Mouse (Mus musculus) erythroid progenitor cell, adult 5-6 weeks (primary cell): ENCODE data around the gene Sash3. TPM values are rescaled to one million over a fixed set of nuclear protein-coding genes. Genes with fewer than 3 reads are reported as not detected.
"Not testable (repeated sequence)": the region's sequence is repeated elsewhere in the genome, so short reads cannot be mapped to it uniquely, and the experiment has no call there.

Experiments
- ATAC-seq: replicated peaks from 2 replicates; pipeline ENCODE4 v1.8.0; 2016; ENCODE audit warnings: moderate number of reproducible peaks, mild to moderate bottlenecking, moderate TSS enrichment, inconsistent platforms; ENCODE audit not compliant: poor library complexity, low FRiP score, severe bottlenecking
- total RNA-seq, 2 experiments: library from RNA; stranded (forward) in 1 of 2; stranded (reverse) in 1 of 2; fragments of 150-400 nt in 1 of 2; fragments of 186-747, 209-891 nt in 1 of 2; gene quantifications; 2 replicates each; pipeline versions ENCODE4 v1.2.3 to v1.2.4; 2015 to 2017; ENCODE audit warnings: low replicate concordance in 2 of 2

The Sash3 gene
- total RNA-seq, 2 experiments from 2014 or later = 24.5 to 33.5 TPM

- ATAC-seq = no peak
These were observed 51.6 kb downstream of the Sash3 start for GRCm38 (mm10) chrX:48197856-48198255.

DNA sequence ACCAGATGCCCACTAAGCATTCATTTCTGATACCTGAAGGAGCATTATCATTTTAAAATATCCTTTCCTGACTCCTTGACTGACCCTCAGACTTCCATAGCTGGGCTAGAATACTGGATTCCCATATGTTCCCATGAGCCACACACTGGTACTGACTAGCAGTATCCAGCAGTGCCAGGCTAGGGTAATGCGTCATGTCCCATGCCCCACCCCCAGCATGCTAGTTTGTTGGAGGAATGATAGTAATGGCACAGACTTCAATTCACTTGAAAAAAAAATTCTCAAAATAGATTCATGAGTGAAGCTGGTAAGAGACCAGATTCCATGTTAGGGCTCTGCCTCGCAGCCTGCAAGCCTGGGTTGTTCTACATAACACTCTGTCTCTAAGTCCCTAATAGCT lies 52.8 kb downstream of the Sash3 start:
- no peak for ATAC-seq

DNA sequence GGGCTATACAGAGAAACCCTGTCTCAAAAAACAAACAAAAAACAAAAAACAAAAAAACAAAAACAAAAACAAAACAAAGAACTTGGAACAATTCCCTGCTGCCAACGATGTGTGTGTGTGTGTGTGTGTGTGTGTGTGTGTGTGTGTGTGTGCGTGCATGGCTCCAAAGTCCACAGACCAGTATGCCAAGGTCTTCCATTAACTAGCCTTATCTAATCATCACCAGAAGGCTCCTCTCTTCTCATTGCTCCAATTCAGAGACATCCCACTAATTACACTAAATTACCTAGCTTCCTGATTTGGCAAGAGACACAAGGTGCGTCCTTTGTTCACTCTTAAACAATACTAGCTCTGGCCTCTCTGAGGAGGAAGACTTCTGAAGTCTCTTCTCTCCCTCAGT lies 54.5 kb downstream of the Sash3 start:
- ATAC-seq = no peak

DNA sequence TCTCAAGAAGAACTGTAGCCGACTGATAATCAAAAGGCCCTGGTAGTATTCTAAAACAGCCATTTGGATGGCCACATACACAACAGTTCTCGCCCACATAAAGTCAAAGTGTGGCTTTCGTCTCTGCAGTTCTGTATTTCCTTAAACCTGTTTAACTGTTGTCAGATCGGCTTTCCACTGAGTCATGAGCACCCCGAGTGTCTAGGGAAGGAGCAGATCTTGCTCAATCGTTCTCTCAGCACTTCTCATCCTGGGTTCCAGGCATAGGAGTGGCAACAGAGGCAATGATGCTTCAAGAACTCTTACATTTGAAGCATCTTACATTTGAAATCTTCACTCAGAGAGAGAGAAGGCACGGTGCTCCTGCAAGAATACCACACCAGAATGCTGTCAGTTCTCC lies 55.7 kb downstream of the Sash3 start:
- no peak for ATAC-seq

DNA sequence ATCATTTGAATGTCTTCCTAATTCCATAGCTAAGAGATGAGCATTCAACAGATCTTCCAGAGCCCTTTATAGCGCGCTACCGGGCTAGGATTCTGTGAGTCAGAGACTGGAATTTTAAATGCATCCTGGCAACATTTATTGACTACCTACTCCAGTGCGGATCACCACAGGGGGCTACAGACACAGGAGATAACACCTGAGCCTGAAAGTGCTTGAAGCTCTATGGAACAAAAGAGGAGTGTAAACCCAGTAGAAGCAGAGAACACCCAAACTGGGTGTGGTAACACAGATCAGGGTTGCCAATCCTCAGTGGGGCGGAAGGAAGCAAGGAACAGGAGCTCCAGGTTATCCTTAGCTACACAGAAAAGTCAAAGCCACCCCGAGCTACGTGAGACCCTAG lies 56.2 kb downstream of the Sash3 start:
- ATAC-seq = no peak

DNA sequence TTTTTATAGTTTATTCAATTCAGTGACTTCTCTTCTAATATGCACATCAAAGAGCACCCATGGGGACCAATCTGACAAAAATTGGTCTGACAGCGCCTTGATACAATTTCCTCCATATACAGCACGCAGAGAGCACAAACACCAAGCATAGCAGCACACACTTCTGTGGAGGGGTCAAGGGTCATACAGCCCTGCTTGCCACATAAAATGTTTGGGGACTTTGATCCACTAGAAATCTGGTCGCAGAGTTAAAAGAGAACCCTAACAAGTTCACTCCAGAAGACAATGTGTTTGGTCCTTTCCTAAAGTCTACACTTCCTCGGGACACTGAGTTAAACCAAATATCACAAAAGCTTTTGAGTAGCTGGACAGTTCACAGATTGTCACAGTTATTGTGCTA lies 56.8 kb downstream of the Sash3 start:
- no peak for ATAC-seq

- ATAC-seq = no peak
These were observed 57.5 kb downstream of the Sash3 start for GRCm38 (mm10) chrX:48203763-48204162.

DNA sequence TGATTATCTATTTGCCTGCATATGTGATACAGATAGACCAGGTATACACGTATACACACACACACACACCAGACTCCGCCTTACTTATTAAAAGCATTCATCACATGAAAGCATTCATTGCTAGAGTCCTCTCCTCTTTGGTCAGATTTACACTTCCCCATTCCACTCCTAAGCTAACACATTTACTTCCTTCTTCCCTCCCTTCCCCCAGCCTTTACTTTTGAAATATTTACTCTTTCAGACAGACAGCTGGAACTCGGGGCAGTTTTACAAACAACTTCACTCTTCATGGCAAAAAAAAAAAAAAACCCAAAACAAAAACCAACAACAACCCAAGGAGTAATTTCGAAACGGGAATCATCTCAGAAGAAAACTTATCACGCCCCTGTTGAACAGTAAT lies 58.2 kb downstream of the Sash3 start:
- ATAC-seq = no peak

- ATAC-seq = no peak
These were observed 61.7 kb downstream of the Sash3 start for GRCm38 (mm10) chrX:48207761-48208487.

- ATAC-seq = peak; percentile 100
These were observed 62.4 kb downstream of the Sash3 start, which contains the start of gene Zdhhc9 for GRCm38 (mm10) chrX:48208519-48209185. Zdhhc9 (minus strand) TSS chrX:48208878.

GRCm38 (mm10) chrX:48209746-48210145 lies 63.5 kb downstream of the Sash3 start:
- not testable (repeated sequence) for ATAC-seq

Other genes starting within 250 kb of the Sash3 start
- 14.3 and 20.2 TPM in 2 replicates for gene Ocrl, start 234.0 kb upstream of the Sash3 start, total RNA-seq (2015; ENCODE audit: low replicate concordance)
- gene Ocrl, start 234.0 kb upstream of the Sash3 start, total RNA-seq (2017; ENCODE audit: low replicate concordance) = 0.76 and 2.1 TPM in 2 replicates
- gene Apln, start 111.6 kb upstream of the Sash3 start, total RNA-seq (2015; ENCODE audit: low replicate concordance) = not detected in 2 replicates
- not detected in 2 replicates for gene Apln, start 111.6 kb upstream of the Sash3 start, total RNA-seq (2017; ENCODE audit: low replicate concordance)
- not detected in 2 replicates for gene Xpnpep2, start 37.7 kb upstream of the Sash3 start, total RNA-seq (2015; ENCODE audit: low replicate concordance)
- not detected in 2 replicates for gene Xpnpep2, start 37.7 kb upstream of the Sash3 start, total RNA-seq (2017; ENCODE audit: low replicate concordance)
- gene Zdhhc9, start 62.4 kb downstream of the Sash3 start, total RNA-seq (2015; ENCODE audit: low replicate concordance) = 5.9 and 15.9 TPM in 2 replicates
- 0.39 and 3.7 TPM in 2 replicates for gene Zdhhc9, start 62.4 kb downstream of the Sash3 start, total RNA-seq (2017; ENCODE audit: low replicate concordance)
- gene Utp14a, start 110.4 kb downstream of the Sash3 start, total RNA-seq (2015; ENCODE audit: low replicate concordance) = 5.4 and 8.4 TPM in 2 replicates
- 8.4 and 10.4 TPM in 2 replicates for gene Utp14a, start 110.4 kb downstream of the Sash3 start, total RNA-seq (2017; ENCODE audit: low replicate concordance)
- gene Bcorl1, start 194.9 kb downstream of the Sash3 start, total RNA-seq (2015; ENCODE audit: low replicate concordance) = 32.1 and 40.2 TPM in 2 replicates
- 86.3 and 87.1 TPM in 2 replicates for gene Bcorl1, start 194.9 kb downstream of the Sash3 start, total RNA-seq (2017; ENCODE audit: low replicate concordance)